Mouse (Mus musculus): ENCODE data around the gene Cldn10. TPM values are rescaled to one million over a fixed set of nuclear protein-coding genes. Genes with fewer than 3 reads are reported as not detected.
A peak's percentile ranks its signal among the peaks of the same experiment; 100 is the strongest.

Gene Cldn10
- polyA plus RNA-seq, 1 experiment from 2014 or later: 3.0 TPM

GRCm38 (mm10) chr14:118880696-118881095, 93.0 kb downstream of the Cldn10 start:
- no peaks in the 10 kb centered on the region for H3K27me3 ChIP-seq (replicated peaks; ENCODE audit: low read depth, poor library complexity, severe bottlenecking)
- no peaks in the 10 kb centered on the region for H3K9me3 ChIP-seq
- no peaks in the 10 kb centered on the region for H3K4me1 ChIP-seq
- 82% methylated on average over 10 of the region's 10 CpGs for WGBS
- no peak for DNase-seq (ENCODE audit: low spot score)
- no peak overlapping the region for H3K27ac ChIP-seq (replicated peaks)
- peaks cover 95% of the 10 kb centered on the region for H3K36me3 ChIP-seq (replicated peaks)
- H3K4me3 ChIP-seq: no peak overlapping the region

DNA sequence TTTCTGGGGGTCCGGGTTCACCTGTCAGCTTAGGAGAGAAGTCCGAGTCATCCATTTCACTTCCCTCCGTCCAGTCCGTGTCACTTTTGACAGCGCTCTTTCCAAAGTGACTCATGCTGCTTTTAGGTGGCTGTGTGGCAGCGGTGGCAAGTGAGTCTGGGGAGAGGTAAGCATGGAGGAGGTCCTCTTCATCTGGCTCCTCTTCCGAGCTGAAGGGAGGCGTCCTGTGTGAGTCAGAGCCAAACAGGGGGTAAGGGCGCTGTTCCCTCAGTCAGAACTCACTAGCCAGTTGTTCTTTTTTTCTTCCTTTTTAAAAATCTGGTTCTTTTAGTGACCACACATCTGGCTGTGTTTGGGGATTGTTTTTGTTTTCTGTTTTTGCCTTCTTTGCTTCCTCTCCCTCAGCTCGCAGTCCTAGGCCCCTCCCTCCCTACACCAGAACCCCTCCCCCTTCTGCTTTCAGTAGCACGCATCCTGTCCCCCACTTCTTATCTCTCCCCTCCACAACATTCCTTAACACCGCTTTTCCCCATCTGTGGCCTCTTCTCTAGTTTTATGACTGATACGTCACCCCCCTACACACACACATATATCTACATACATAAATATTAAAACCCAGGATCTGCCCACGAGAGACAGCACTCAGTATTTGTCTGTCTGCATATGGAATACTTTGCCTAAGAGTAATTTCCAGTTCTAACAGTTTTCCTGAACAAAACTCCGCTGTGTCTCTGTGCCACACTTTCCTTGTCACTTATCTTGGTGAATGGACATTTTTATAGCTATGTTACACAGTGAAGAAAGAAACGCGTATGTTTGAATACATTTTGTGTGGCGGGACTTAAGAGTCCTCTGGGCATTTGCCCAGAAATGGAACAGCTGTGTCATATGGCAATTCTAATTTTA, 95.9 kb downstream of the Cldn10 start:
- no peaks in the 10 kb centered on the region for H3K27me3 ChIP-seq (replicated peaks; ENCODE audit: low read depth, poor library complexity, severe bottlenecking)
- no peaks in the 10 kb centered on the region for H3K4me1 ChIP-seq
- no peaks in the 10 kb centered on the region for H3K9me3 ChIP-seq
- WGBS: 90% methylated on average over 18 of the region's 18 CpGs
- H3K4me3 ChIP-seq: no peak overlapping the region
- H3K27ac ChIP-seq (replicated peaks): no peak overlapping the region
- DNase-seq (ENCODE audit: low spot score): no peak
- peaks cover 97% of the 10 kb centered on the region for H3K36me3 ChIP-seq (replicated peaks)

GRCm38 (mm10) chr14:118884250-118884556, 96.5 kb downstream of the Cldn10 start:
- H3K27me3 ChIP-seq (replicated peaks; ENCODE audit: low read depth, poor library complexity, severe bottlenecking): no peaks in the 10 kb centered on the region
- no peaks in the 10 kb centered on the region for H3K9me3 ChIP-seq
- H3K4me1 ChIP-seq: no peaks in the 10 kb centered on the region
- DNase-seq (ENCODE audit: low spot score): no peak
- H3K36me3 ChIP-seq (replicated peaks): peaks cover 97% of the 10 kb centered on the region
- H3K4me3 ChIP-seq: no peak overlapping the region
- H3K27ac ChIP-seq (replicated peaks): no peak overlapping the region
- WGBS: 91% methylated on average over 7 of the region's 7 CpGs

- H3K4me3 ChIP-seq: no peak overlapping the region
- H3K27ac ChIP-seq (replicated peaks): no peak overlapping the region
- no peaks in the 10 kb centered on the region for H3K27me3 ChIP-seq (replicated peaks; ENCODE audit: low read depth, poor library complexity, severe bottlenecking)
- H3K36me3 ChIP-seq (replicated peaks): peaks cover 96% of the 10 kb centered on the region
- 88% methylated on average over 4 of the region's 4 CpGs for WGBS
- no peaks in the 10 kb centered on the region for H3K9me3 ChIP-seq
- DNase-seq (ENCODE audit: low spot score): no peak
- H3K4me1 ChIP-seq: no peaks in the 10 kb centered on the region
These were observed 102.4 kb downstream of the Cldn10 start for GRCm38 (mm10) chr14:118890101-118890500.

GRCm38 (mm10) chr14:118895228-118895627, 107.5 kb downstream of the Cldn10 start:
- Histone ChIP-seq H3K4me1 (no peaks in the 10 kb centered on the region), H3K27me3 (replicated peaks; ENCODE audit: low read depth, poor library complexity, severe bottlenecking) (no peaks in the 10 kb centered on the region), H3K9me3 (no peaks in the 10 kb centered on the region), H3K4me3 (no peak overlapping the region), H3K36me3 (replicated peaks) (peaks cover 98% of the 10 kb centered on the region), H3K27ac (replicated peaks) (no peak overlapping the region)
- 88% methylated on average over 7 of the region's 7 CpGs for WGBS
- DNase-seq (ENCODE audit: low spot score): no peak

GRCm38 (mm10) chr14:118895655-118896054, 107.9 kb downstream of the Cldn10 start:
- Histone ChIP-seq H3K27ac (replicated peaks) (no peak overlapping the region), H3K4me1 (no peaks in the 10 kb centered on the region), H3K4me3 (no peak overlapping the region), H3K27me3 (replicated peaks; ENCODE audit: low read depth, poor library complexity, severe bottlenecking) (no peaks in the 10 kb centered on the region), H3K9me3 (no peaks in the 10 kb centered on the region), H3K36me3 (replicated peaks) (peaks cover 99% of the 10 kb centered on the region)
- WGBS: 96% methylated on average over 10 of the region's 10 CpGs
- DNase-seq (ENCODE audit: low spot score): no peak

GRCm38 (mm10) chr14:118899940-118900339, 112.2 kb downstream of the Cldn10 start:
- no peak overlapping the region for H3K4me3 ChIP-seq
- H3K27ac ChIP-seq (replicated peaks): no peak overlapping the region
- WGBS: 86% methylated on average over 11 of the region's 11 CpGs
- peaks cover 9% of the 10 kb centered on the region for H3K4me1 ChIP-seq
- H3K27me3 ChIP-seq (replicated peaks; ENCODE audit: low read depth, poor library complexity, severe bottlenecking): no peaks in the 10 kb centered on the region
- no peak for DNase-seq (ENCODE audit: low spot score)
- peaks cover 10% of the 10 kb centered on the region; the same call in 1 of the 2 replicates for H3K9me3 ChIP-seq
- H3K36me3 ChIP-seq (replicated peaks): peaks cover 100% of the 10 kb centered on the region

GRCm38 (mm10) chr14:118900911-118901310, 113.2 kb downstream of the Cldn10 start:
- H3K4me1 ChIP-seq: peaks cover 9% of the 10 kb centered on the region
- H3K27me3 ChIP-seq (replicated peaks; ENCODE audit: low read depth, poor library complexity, severe bottlenecking): no peaks in the 10 kb centered on the region
- H3K9me3 ChIP-seq: peaks cover 10% of the 10 kb centered on the region; the same call in 1 of the 2 replicates
- DNase-seq (ENCODE audit: low spot score): no peak
- peaks cover 98% of the 10 kb centered on the region for H3K36me3 ChIP-seq (replicated peaks)
- H3K4me3 ChIP-seq: no peak overlapping the region
- H3K27ac ChIP-seq (replicated peaks): no peak overlapping the region
- 98% methylated on average over 1 of the region's 1 CpGs for WGBS

GRCm38 (mm10) chr14:118903397-118903796, 115.7 kb downstream of the Cldn10 start:
- Histone ChIP-seq H3K27me3 (replicated peaks; ENCODE audit: low read depth, poor library complexity, severe bottlenecking) (no peaks in the 10 kb centered on the region), H3K36me3 (replicated peaks) (peaks cover 98% of the 10 kb centered on the region), H3K4me1 (peaks cover 9% of the 10 kb centered on the region), H3K27ac (replicated peaks) (no peak overlapping the region), H3K4me3 (no peak overlapping the region), H3K9me3 (peaks cover 10% of the 10 kb centered on the region; the same call in 1 of the 2 replicates)
- 92% methylated on average over 3 of the region's 3 CpGs for WGBS
- no peak for DNase-seq (ENCODE audit: low spot score)

- WGBS: 58% methylated on average over 6 of the region's 6 CpGs
- peaks cover 10% of the 10 kb centered on the region; the same call in 1 of the 2 replicates for H3K9me3 ChIP-seq
- no peaks in the 10 kb centered on the region for H3K27me3 ChIP-seq (replicated peaks; ENCODE audit: low read depth, poor library complexity, severe bottlenecking)
- peaks cover 9% of the 10 kb centered on the region for H3K4me1 ChIP-seq
- H3K36me3 ChIP-seq (replicated peaks): peaks cover 98% of the 10 kb centered on the region
- no peak for DNase-seq (ENCODE audit: low spot score)
- H3K4me3 ChIP-seq: no peak overlapping the region
- no peak overlapping the region for H3K27ac ChIP-seq (replicated peaks)
These were observed 116.3 kb downstream of the Cldn10 start for GRCm38 (mm10) chr14:118903867-118904562.

- WGBS: 85% methylated on average over 8 of the region's 8 CpGs
- Histone ChIP-seq H3K9me3 (no peaks in the 10 kb centered on the region), H3K27me3 (replicated peaks; ENCODE audit: low read depth, poor library complexity, severe bottlenecking) (no peaks in the 10 kb centered on the region), H3K27ac (replicated peaks) (no peak overlapping the region), H3K36me3 (replicated peaks) (peaks cover 98% of the 10 kb centered on the region), H3K4me3 (no peak overlapping the region), H3K4me1 (peaks cover 13% of the 10 kb centered on the region)
- no peak for DNase-seq (ENCODE audit: low spot score)
These were observed 119.9 kb downstream of the Cldn10 start for GRCm38 (mm10) chr14:118907592-118907991.

GRCm38 (mm10) chr14:118909872-118910271, 122.2 kb downstream of the Cldn10 start:
- H3K4me3 ChIP-seq: no peak overlapping the region
- WGBS: 68% methylated on average over 8 of the region's 8 CpGs
- peak; percentile 37 for DNase-seq (ENCODE audit: low spot score)
- H3K4me1 ChIP-seq: peaks cover 16% of the 10 kb centered on the region
- no peak overlapping the region for H3K27ac ChIP-seq (replicated peaks)
- H3K9me3 ChIP-seq: no peaks in the 10 kb centered on the region
- H3K27me3 ChIP-seq (replicated peaks; ENCODE audit: low read depth, poor library complexity, severe bottlenecking): no peaks in the 10 kb centered on the region
- peaks cover 98% of the 10 kb centered on the region for H3K36me3 ChIP-seq (replicated peaks)
